Mouse (Mus musculus) 3T3-L1 (cell line): ENCODE measurements around the gene Socs2.

Source experiments
- DNase-seq: peaks from one replicate; pipeline ENCODE4 v3.0.0-alpha.2; 2015; ENCODE audit warnings: low read depth, low spot score

Socs2 gene

GRCm38 (mm10) chr10:95354047-95354446 lies 62.9 kb downstream of the Socs2 start:
- no peak for DNase-seq

GRCm38 (mm10) chr10:95348457-95348856 lies 68.5 kb downstream of the Socs2 start:
- DNase-seq, result no peak

GRCm38 (mm10) chr10:95347776-95348175 lies 69.2 kb downstream of the Socs2 start:
- peak; percentile 60 for DNase-seq

GRCm38 (mm10) chr10:95342833-95343590 lies 74.0 kb downstream of the Socs2 start:
- no peak for DNase-seq

- DNase-seq, result no peak
Observed at GRCm38 (mm10) chr10:95340676-95341075, 76.3 kb downstream of the Socs2 start.

- no peak for DNase-seq
Observed at GRCm38 (mm10) chr10:95337589-95337988, 79.4 kb downstream of the Socs2 start.

- DNase-seq, result peak; percentile 26
Observed at GRCm38 (mm10) chr10:95336781-95337544, 80.0 kb downstream of the Socs2 start.
